Mouse (Mus musculus) MEL-GATA-1-ER (cell line): ENCODE measurements around the gene Vps13d.
A peak's percentile ranks its signal among the peaks of the same experiment; 100 is the strongest.

Experiments used
- DNase-seq: peaks from one replicate; pipeline ENCODE4 v3.0.0-alpha.2; 2012; ENCODE audit warnings: low read depth; ENCODE audit errors: extremely low read depth

Gene Vps13d

GRCm38 (mm10) chr4:145009934-145010333 lies 184.9 kb downstream of the Vps13d start:
- DNase-seq = no peak

GRCm38 (mm10) chr4:145009437-145009836 lies 185.4 kb downstream of the Vps13d start:
- no peak for DNase-seq

DNA sequence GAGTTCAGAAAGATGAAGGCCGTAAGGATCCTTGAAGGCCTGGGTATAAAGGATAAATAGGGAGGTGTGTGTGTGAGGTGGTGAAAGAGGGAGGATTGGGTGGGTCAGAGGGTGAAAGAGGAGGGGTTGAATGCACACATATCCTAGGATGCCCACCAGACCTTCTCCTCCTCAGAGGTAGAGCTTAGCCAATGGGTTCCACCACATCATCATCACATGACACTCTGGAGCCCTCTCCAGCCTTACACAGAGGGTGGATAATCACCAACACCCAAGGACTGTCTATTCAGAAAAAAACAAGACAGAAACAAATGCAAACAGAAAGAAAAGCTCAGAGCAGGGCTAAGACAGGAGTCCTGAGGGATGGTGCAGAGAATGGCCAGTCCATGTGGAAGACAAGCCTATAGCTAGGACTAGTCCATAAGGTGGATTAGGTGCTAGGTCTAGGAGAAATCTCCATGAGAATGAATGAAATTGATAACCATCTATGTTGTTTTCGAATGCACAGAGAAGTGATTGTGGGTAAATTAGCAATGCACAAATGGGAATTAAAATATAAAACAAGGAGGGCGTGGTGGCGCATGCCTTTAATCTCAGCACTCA lies 188.8 kb downstream of the Vps13d start:
- DNase-seq = no peak

DNA sequence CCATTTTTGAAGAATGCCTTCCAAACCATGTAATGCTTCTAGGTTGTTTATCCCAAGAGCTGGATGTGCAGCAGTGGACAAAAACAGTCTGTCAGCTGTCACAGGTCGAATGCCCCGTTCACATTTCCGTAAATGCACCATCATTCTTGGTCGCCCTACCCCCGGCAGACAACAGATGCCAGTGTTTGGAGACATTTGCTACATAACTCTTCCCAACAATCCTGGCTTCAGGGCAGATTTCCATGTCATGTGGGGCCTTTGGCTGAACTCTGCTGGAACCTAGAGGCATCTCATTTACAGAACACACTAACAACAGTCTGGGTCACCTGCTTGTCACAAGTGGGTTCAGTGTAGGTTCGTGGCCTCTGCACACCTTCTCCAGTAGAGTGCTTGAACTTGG lies 190.6 kb downstream of the Vps13d start:
- no peak for DNase-seq

- DNase-seq = no peak
Observed at GRCm38 (mm10) chr4:145002733-145003132, 192.1 kb downstream of the Vps13d start.

DNA sequence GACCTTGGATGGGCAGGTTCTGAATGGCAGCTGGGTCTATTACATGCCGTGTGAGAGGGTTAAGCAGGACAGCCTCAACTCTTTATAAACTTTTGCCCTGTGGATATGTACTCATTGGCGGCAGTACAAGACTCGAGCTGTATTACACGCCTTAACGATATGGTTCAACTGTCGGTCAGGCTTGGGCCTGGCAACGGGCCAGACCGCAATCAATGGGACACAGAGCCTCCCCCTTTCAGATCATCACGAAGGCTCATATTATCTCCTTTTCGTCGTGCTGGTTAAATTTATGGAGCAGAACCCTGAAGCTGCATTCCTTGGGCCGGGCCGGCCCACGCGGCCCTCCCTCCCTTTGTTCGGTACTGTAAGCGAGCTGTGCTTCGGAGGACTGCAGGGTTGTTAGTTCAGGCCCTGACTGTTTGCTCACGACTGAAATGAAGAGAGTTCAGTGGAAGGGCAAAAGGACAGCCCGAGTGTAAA lies 194.9 kb downstream of the Vps13d start:
- DNase-seq = peak; percentile 90

GRCm38 (mm10) chr4:144999572-144999880 lies 195.3 kb downstream of the Vps13d start:
- DNase-seq = no peak

DNA sequence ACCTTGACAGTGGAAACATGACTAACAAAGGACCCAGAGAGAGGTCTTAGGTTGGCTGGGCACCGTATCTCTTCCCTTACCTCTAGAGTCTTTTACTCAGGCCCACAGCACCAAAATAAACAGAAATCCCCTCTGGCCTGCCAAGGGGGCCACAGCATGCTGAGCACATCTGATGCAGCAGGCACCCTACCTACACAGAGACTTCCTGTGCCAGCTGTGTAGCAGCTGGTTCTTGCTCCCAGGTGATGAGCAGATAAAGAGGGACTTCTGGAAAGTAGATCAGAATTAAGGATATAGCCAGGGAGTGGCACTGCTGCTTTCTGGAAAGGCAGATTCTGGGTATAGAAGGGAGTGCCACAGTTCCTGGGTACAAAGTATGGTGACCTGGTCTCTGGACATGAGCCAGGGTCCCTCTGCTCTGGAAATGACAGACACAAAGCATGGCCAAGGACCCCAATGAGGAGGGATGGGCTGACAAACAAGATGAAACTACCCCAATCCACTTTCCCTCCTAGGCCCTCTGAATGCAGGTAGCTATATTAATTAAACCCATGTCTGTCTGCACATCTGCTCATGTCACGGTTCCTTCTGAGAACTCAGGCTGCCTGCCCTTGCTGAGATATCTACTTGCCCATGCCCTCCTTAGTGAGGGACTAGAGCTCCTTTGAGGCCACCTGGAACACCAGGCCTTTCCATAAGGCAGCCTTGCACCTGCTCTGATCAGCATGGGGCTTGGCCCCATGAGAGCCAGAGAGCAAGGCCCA lies 195.8 kb downstream of the Vps13d start:
- DNase-seq = no peak

DNA sequence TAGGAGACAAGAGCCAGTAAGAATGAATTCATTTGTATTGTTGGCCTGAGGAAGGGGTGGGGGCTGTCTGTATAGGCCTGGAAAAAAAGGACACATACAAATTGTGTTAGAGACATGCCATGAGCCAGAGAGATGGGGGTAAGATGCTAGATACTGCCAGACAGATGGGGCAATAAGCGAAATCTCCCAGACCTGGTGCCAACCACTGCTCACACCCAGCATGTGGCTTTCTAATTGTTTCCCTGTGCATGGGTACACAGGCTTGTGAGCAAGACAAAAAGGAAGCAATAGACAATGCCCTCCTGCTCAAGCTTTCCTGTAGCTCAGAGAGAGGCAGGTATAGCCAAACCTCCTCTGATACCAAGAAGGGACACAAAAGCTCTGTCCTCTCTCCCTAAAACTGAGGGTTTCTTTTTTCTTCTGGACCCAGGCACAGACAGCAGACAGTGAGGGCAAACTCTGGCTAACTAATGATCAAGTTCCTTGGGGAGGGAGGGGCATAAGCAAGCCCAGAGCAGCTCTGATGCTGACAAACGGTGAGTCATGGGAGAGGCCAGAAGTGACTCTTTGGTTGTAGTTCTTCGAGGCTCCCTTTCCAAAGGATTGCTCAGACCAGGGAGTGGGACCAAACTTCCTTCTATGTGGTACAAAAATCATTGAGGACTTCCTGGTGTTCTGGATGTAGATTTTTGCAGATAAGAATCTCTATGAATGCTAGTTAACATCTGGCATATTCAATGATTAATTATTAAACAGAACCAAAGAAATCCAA lies 196.7 kb downstream of the Vps13d start:
- DNase-seq = no peak

GRCm38 (mm10) chr4:144996996-144997820 lies 197.6 kb downstream of the Vps13d start:
- DNase-seq = no peak

DNA sequence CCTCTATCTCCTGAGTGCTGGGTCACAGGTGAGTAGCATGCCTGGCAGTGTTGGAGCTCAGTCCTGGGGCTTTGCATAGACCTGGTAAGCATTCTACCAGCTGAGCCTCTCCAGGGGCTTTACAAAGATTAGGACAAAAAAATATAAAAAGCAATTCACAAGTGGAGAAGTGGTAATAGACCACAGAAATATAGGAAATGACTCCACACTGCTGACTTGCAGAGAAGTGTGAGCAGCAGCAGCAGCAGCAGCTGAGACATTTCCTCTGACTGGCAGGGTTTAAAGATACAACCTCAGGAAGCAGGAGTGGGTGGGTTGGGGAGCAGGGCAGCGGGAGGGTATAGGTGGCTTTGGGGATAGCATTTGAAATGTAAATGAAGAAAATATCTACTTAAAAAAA lies 199.0 kb downstream of the Vps13d start:
- DNase-seq = no peak

DNA sequence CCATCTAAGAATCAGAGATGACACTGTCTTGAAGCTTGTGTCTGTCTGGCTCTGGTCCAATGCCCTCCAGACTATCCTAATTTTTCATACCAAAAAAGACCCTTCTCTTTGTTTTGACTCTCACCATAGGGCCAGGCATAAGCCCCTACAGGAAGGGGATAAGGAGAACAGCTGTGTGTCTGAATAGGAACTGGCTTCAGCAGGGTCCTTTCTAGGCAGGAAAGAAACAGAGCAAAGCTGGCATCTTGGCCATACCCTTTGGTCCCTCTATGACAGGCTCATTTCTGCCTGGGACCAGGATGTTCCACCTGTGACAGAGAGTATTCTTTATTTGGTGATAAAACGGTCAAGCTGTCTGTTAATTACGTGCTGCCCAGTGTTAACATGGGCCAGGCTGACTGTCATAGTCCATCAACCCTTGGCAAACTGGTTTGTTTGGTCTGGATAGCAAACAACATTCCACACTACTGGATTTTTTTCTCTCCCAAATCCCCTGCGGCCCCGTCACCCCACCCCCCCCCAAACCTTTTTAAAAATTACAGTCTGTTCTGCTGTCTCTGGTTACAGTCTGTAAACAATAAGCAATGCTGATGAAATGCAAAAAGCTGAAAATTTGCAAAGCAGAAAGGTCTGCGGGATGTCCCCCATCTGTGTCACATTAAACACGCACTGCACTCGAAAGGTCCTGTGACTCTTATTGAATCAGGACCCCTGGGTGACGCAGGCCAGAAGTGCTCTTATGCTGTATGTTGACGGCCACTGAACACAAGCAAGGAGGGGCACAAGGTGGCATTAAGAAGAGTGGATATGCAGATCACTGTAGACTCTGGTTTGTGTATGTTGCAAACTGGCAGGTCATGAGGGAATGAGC lies 201.5 kb downstream of the Vps13d start:
- no peak for DNase-seq

DNA sequence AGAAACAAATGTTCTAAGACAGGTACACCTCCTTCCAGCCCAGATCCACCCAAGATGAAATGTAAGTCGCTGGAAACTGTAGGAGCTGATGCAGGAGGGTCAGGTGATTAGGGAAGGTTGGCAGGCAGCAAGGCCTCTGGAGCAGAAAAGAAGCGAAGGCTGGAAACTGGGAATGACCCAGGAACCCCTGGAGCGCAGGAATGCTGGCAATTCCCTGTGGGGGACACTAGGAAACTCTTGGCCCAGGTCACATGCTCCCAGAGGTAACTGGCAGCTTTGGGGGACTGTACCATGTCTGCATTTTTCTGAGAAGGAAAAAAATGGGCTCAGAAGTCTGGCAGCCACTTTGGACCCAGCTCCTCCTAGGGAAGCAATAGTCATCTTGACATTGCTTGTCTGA lies 202.4 kb downstream of the Vps13d start:
- no peak for DNase-seq

DNA sequence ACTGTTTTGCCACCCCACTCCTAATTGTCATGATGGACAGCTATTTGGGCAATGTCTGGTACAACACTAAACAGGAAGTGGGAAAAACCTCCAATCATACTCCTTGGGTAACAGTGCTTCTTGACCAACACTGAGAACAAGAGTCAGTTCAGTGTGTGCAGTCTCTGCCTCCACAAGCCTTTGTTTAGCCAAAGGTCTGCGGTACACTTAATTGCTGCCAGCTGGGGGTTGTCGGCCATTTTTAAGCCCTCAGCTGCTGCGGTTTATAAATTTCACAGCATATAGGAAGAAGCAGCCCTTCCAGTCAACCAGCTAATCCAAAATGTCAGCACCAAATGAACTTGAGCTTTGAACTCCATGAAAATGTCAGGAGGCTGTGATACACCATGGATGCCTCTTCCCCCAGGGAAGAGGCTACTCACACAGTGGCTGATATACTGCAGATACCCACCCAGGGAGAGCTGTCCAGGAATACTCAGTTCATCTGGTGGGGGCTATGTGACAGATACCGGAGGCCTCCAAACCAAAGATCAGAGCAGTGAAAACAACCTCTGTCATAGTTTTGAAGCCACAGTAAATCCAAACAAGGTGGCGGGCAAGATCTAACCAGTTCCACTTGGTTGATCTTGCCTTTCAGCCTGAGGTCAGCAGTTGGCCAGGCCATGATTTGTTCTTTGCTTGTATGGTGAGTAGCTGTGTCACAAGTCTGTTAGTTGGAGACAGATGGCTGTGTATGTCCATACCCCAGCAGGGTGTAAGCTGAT lies 206.2 kb downstream of the Vps13d start:
- DNase-seq = no peak

DNA sequence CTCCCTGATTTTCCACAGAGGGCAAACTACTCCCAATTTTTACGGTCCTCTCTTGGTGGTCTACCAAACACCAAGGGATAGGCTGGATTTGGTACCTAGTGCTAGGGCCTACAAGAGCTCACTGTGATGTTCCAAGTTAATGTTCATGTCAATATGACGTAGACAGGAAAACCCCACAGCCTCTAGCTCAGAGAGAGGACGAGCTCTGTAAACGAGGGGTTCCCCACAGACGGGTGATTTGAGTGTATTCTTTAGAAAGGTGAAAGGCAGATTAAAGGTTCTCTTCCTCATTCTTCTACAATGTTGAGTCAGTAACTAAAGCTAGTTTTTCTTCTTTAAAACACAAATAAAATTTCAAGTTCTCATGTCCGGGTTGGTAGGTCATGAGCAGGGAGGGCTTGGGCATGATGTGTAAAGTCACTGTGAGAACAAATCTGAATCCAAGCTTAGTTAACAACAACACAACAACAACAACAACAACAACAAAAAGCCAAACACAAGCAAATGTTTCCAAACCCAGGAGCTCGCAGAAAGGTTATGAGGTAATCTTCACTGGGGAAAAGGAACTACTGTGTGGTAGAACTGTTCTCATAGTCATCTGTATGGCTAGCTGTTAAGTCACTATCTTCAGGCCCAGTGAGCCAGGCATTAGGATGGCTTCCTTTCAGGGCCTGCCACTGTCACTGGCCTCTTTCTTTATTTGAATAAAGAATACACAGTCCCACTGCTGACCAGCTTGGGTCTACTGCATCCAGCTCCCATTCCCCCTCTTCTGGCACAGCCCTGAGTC lies 208.6 kb downstream of the Vps13d start:
- DNase-seq = no peak

GRCm38 (mm10) chr4:144983821-144984371 lies 210.9 kb downstream of the Vps13d start:
- DNase-seq = no peak

- DNase-seq = no peak
Observed at GRCm38 (mm10) chr4:144983228-144983744, 211.5 kb downstream of the Vps13d start.

DNA sequence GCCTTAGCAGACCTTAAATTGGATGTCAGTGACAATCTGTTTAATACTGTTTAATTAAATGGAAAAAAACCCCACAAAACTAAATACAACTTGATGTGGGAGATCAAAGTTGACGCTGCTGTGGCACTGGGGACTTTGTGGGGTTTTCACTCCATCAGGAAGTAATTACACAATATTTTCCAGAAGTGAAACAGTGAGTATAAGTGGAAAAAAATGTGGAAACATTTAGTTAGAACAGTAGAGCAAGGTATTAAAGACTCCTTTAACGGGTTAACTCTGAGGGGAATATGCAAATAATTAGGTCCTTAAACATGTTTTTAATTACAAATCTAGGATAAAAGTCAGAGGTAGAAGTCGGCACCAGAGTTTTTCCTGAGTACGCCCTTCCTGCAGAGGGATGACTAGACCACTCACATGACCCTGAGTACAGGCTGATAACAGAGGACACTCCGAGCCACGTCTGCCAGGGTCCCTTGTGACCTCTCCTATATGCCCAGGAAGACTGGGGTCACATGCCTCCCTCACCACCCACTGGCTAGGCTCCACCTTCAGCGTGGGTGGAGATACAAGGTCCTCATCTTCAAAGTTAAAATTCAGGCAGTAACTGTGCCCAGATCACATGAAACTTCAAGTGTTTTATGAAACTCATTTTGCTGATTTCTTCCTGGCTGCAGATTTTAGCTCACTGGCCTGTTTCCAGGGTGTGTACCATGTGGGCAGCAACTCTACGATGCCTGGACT lies 213.8 kb downstream of the Vps13d start:
- no peak for DNase-seq
